Mouse (Mus musculus) myocyte (in vitro differentiated cells): ENCODE results near the gene Tmem145. TPM values are rescaled to one million over a fixed set of nuclear protein-coding genes. Genes with fewer than 3 reads are reported as not detected.

Experiments
- H3K27me3 ChIP-seq: one replicate; pipeline ENCODE4 v1.6.1; 2011; ENCODE audit not compliant: control insufficient read depth, insufficient read depth, insufficient read length
- H3K36me3 ChIP-seq: one replicate; pipeline ENCODE4 v1.6.1; 2011; ENCODE audit not compliant: control insufficient read depth, insufficient read depth
- H3K4me2 ChIP-seq: one replicate; pipeline ENCODE4 v1.6.1; 2011; ENCODE audit warnings: low read depth, control low read depth
- H3K4me3 ChIP-seq: one replicate; pipeline ENCODE4 v1.5.1; 2011; ENCODE audit warnings: mild to moderate bottlenecking, control low read depth, moderate library complexity
- H3K79me2 ChIP-seq: one replicate; pipeline ENCODE4 v1.6.1; 2011; ENCODE audit not compliant: control insufficient read depth, insufficient read depth
- H3ac ChIP-seq: one replicate; pipeline ENCODE4 v1.6.1; 2011; ENCODE audit not compliant: control insufficient read depth, insufficient read length
- CEBPB ChIP-seq: IDR thresholded peaks from 2 replicates; pipeline ENCODE4 v1.6.1; 2011; ENCODE audit warnings: mild to moderate bottlenecking, moderate library complexity; ENCODE audit not compliant: poor library complexity, insufficient read depth, severe bottlenecking
- E2F4 ChIP-seq: IDR thresholded peaks from one replicate; pipeline ENCODE4 v1.6.1; 2011; ENCODE audit warnings: mild to moderate bottlenecking, control low read depth, moderate library complexity; ENCODE audit not compliant: insufficient read depth
- MAX ChIP-seq: IDR thresholded peaks from one replicate; pipeline ENCODE4 v1.6.1; 2011; ENCODE audit warnings: low read depth, mild to moderate bottlenecking, control low read depth
- MYOD1 ChIP-seq, 3 experiments: IDR thresholded peaks; one replicate each; pipeline ENCODE4 v1.6.1; 2011; ENCODE audit warnings: control low read depth in 2 of 3, low read depth in 2 of 3, mild to moderate bottlenecking in 2 of 3, moderate library complexity in 1 of 3; ENCODE audit not compliant: insufficient read length in 2 of 3, control insufficient read depth in 1 of 3
- MYOG ChIP-seq, 3 experiments: IDR thresholded peaks; one replicate each; pipeline ENCODE4 v1.6.1; 2011; ENCODE audit warnings: control low read depth in 2 of 3, low read depth in 2 of 3, mild to moderate bottlenecking in 2 of 3; ENCODE audit not compliant: insufficient read length in 2 of 3, control insufficient read depth in 1 of 3, insufficient read depth in 1 of 3
- POLR2A ChIP-seq: IDR thresholded peaks from one replicate; pipeline ENCODE4 v1.6.1; 2011; ENCODE audit warnings: low read depth, mild to moderate bottlenecking, control low read depth, moderate library complexity; ENCODE audit not compliant: insufficient read length
- POLR2AphosphoS2 ChIP-seq: IDR thresholded peaks from one replicate; pipeline ENCODE4 v1.6.1; 2011; ENCODE audit warnings: low read depth, control low read depth; ENCODE audit not compliant: insufficient read length
- REST ChIP-seq: IDR thresholded peaks from one replicate; pipeline ENCODE4 v1.6.1; 2011; ENCODE audit warnings: mild to moderate bottlenecking, control low read depth, moderate library complexity; ENCODE audit not compliant: insufficient read depth, insufficient read length
- SRF ChIP-seq: IDR thresholded peaks from one replicate; pipeline ENCODE4 v1.6.1; 2011; ENCODE audit warnings: low read depth; ENCODE audit not compliant: control insufficient read depth, insufficient read length
- TCF12 ChIP-seq: IDR thresholded peaks from one replicate; pipeline ENCODE4 v1.6.1; 2011; ENCODE audit warnings: mild to moderate bottlenecking, control low read depth; ENCODE audit not compliant: poor library complexity, insufficient read depth, severe bottlenecking
- TCF3 ChIP-seq: IDR thresholded peaks from one replicate; pipeline ENCODE4 v1.6.1; 2011; ENCODE audit warnings: low read depth, control low read depth; ENCODE audit not compliant: insufficient read length
- USF1 ChIP-seq: IDR thresholded peaks from one replicate; pipeline ENCODE4 v1.6.1; 2011; ENCODE audit warnings: low read depth, mild to moderate bottlenecking, control low read depth, moderate library complexity
- polyA plus RNA-seq: library from polyadenylated mRNA; unstranded; fragments of >200 nt; fragmentation: generic; extraction: Trizol; gene quantifications from one replicate; pipeline ENCODE4 v1.2.1, GENCODE M21; 2012; ENCODE audit warnings: missing spikeins

Gene Tmem145
- polyA plus RNA-seq, 1 experiment: 0.02 TPM

DNA sequence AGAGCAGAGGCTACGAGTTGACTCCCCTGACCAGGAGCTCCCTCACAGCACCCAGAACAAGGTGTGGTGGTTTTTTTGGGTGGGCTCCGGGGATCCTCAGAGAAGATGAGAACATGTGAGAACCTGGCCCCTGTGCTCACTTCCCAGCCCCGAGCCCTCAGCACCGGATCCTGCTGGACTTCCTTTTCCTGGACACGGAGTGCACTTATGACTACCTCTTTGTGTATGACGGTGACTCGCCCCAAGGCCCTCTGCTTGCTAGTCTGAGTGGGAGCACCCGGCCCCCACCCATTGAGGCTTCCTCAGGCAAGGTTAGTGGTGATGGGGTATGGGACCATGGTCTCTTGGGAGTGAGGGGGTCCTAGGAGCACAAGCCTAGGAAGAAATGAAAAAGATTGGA is 20.3 kb downstream of the Tmem145 start:
- Histone ChIP-seq H3K4me3 (no peak overlapping the region), H3K36me3 (peaks cover 4% of the 10 kb centered on the region), H3K79me2 (peaks cover 19% of the 10 kb centered on the region), H3K27me3 (no peaks in the 10 kb centered on the region), H3ac (no peak overlapping the region), H3K4me2 (no peak overlapping the region)
- no peak for TF ChIP-seq SRF
- no peak for TF ChIP-seq TCF3
- TF ChIP-seq POLR2AphosphoS2: no peak
- no peak for TF ChIP-seq POLR2A
- TF ChIP-seq CEBPB: no peak
- TF ChIP-seq MYOD1 (IDR thresholded peaks at IDR 0.05; ENCODE audit: control insufficient read depth in 1 of 3, insufficient read length in 2 of 3, low read depth in 2 of 3): no peak
- TF ChIP-seq USF1: no peak
- TF ChIP-seq TCF12: no peak
- TF ChIP-seq REST: no peak
- TF ChIP-seq MAX: no peak
- no peak for TF ChIP-seq MYOG (IDR thresholded peaks at IDR 0.05; ENCODE audit: control insufficient read depth in 1 of 3, insufficient read depth in 1 of 3, insufficient read length in 2 of 3, low read depth in 2 of 3)
- TF ChIP-seq E2F4: no peak

DNA sequence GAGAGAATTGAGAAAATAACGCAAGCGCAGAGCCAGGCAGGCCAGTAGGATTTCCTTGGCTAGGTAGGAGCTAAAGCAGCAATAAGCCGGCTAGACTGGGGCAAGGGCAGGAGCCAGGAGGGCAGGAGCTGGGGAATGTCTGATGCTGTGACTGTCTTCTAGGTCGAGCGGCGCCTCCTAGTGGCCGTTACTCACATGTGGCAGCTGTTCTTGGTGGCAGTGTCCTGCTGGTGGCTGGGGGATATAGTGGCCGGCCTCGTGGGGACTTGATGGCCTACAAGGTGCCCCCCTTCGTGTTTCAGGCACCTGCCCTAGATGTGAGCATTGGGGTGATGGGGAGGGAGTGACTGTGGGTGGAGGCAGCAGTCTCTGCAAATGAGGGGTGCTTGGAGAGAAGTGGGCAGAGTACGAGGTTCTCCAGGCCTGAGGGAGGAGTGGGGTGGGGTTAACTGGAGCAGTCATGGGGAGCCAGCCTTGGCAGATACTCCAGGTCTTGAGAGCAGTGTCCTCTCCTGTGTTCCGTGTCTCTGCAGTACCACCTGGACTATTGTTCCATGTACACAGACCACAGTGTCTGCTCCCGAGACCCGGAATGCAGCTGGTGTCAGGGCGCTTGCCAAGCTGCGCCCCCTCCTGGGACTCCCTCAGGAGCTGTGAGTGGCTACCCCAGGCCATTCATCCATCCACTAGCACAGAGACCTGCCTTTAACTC is 27.8 kb downstream of the Tmem145 start:
- Histone ChIP-seq H3ac (no peak overlapping the region), H3K27me3 (no peaks in the 10 kb centered on the region), H3K4me2 (no peak overlapping the region), H3K36me3 (peaks cover 7% of the 10 kb centered on the region), H3K4me3 (no peak overlapping the region), H3K79me2 (no peaks in the 10 kb centered on the region)
- TF ChIP-seq CEBPB (no peak), REST (no peak), SRF (no peak), MYOD1 (IDR thresholded peaks at IDR 0.05; ENCODE audit: control insufficient read depth in 1 of 3, insufficient read length in 2 of 3, low read depth in 2 of 3) (peak in 2 of 3 experiments; percentile 65 to 76), POLR2AphosphoS2 (no peak), MYOG (IDR thresholded peaks at IDR 0.05; ENCODE audit: control insufficient read depth in 1 of 3, insufficient read depth in 1 of 3, insufficient read length in 2 of 3, low read depth in 2 of 3) (peak in 2 of 3 experiments; percentile 57 to 73), E2F4 (no peak), TCF3 (no peak)

DNA sequence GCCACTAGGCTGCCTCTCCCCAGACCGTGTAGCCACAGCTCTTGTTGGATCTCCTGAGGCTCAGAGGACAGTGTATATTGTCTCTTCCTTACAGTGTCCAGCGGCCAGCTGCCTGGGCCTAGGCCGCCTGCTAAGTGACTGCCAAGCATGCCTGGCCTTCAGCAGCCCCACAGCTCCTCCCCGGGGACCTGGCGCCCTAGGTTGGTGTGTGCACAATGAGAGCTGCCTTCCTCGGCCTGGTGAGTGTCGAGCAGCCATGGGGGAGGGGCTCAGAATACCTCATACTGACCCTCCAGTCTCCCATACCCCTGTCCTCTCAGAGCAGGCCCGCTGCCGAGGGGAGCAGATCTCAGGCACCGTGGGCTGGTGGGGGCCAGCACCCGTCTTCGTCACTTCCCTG is 28.6 kb downstream of the Tmem145 start:
- H3K4me2 ChIP-seq: no peak overlapping the region
- peaks cover 3% of the 10 kb centered on the region for H3K36me3 ChIP-seq
- no peaks in the 10 kb centered on the region for H3K79me2 ChIP-seq
- no peak overlapping the region for H3K4me3 ChIP-seq
- H3K27me3 ChIP-seq: no peaks in the 10 kb centered on the region
- no peak for TF ChIP-seq REST
- TF ChIP-seq CEBPB: no peak
- TF ChIP-seq POLR2AphosphoS2: no peak
- TF ChIP-seq TCF3: no peak
- no peak overlapping the region for H3ac ChIP-seq

DNA sequence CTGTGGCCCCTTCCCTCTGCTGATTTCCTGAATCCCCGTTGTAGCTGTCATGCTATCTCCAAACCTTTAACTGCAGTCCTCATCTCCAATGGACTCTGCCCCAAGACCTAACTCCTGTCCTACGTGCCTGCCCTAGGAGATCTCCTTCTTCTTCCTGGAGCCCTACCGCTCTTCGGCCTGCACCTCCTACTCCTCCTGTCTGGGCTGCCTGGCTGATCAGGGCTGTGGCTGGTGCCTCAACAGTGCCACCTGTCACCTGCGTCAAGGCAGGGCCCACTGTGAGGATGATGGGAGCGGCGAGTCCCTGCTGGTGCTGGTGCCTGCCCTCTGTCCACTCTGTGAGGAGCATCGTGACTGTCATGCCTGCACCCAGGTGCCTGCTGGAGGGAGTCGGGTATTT is 33.4 kb downstream of the Tmem145 start:
- H3K36me3 ChIP-seq: peaks cover 3% of the 10 kb centered on the region
- H3K4me3 ChIP-seq: no peak overlapping the region
- TF ChIP-seq SRF: no peak
- no peak for TF ChIP-seq TCF3
- TF ChIP-seq MYOG (IDR thresholded peaks at IDR 0.05; ENCODE audit: control insufficient read depth in 1 of 3, insufficient read depth in 1 of 3, insufficient read length in 2 of 3, low read depth in 2 of 3): no peak
- no peak for TF ChIP-seq CEBPB
- TF ChIP-seq MYOD1 (IDR thresholded peaks at IDR 0.05; ENCODE audit: control insufficient read depth in 1 of 3, insufficient read length in 2 of 3, low read depth in 2 of 3): no peak
- no peak for TF ChIP-seq REST
- TF ChIP-seq MAX: no peak
- TF ChIP-seq USF1: no peak
- no peak overlapping the region for H3ac ChIP-seq
- no peaks in the 10 kb centered on the region for H3K27me3 ChIP-seq
- H3K79me2 ChIP-seq: no peaks in the 10 kb centered on the region
- no peak overlapping the region for H3K4me2 ChIP-seq
